Mouse (Mus musculus) right cerebral cortex, postnatal 14 days (tissue): Measurements from ENCODE around the gene Taar5.
A peak's percentile ranks its signal among the peaks of the same experiment; 100 is the strongest.

Experiments
- DNase-seq: peaks from one replicate; pipeline ENCODE4 v3.0.0; 2022

The Taar5 gene

DNA sequence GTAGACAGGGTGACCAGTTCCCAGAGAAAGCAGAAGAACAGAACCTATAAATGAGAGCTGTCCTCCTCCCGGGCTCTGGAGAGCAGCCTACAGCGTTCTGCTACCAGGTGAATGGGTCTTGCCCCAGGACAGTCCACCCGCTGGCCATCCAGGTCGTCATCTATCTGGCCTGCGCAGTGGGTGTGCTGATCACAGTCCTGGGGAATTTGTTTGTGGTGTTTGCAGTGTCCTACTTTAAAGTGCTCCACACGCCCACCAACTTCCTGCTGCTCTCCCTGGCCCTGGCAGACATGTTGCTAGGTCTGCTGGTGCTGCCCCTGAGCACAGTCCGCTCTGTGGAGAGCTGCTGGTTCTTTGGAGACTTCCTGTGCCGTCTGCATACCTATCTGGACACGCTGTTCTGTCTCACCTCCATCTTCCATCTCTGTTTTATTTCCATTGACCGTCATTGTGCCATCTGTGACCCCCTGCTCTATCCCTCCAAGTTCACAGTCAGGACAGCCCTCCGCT is at the start of gene Taar5:
Gene Taar5, plus strand, starts transcription at position 51 of the 510 bp plus-strand sequence.
- no peak for DNase-seq

DNA sequence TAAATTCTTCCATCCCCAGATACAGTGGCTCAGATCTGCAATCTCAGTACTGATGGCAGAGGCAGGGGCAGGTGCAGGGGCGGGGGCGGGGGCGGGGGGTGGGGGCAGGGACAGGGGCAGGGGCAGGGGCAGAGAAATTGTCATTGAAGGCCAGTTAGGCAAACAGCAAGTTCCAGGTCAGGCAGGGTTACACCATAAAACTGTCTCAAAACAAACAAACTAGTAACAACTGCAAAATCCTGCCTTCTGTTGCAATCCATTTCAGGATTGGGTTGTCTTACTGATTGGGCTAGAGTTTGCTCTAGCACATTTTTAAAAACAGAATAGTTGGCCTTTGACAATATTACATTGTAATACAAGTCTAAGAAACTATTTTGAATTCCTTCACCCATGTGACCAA is 48.0 kb upstream of the Taar5 start:
- no peak for DNase-seq

DNA sequence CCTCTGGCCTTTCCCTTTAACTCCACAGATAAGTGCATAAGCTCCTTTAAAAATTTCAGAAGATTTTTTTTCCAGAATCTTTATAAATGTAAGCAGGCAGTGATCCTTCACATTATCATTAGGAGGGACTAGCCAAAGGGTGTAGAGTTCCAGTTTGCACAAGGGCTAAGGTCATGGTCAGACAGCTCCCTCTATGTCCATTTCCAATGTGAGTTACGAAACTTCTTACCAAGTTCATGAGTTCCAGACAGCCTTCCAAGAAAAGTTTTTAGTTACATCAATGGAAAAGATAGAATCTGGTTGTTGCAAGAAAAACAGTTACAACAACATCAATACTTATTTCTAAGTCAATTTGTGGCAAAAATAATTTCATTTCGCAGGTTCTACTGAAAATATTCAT is 46.6 kb upstream of the Taar5 start:
- DNase-seq, result no peak

DNA sequence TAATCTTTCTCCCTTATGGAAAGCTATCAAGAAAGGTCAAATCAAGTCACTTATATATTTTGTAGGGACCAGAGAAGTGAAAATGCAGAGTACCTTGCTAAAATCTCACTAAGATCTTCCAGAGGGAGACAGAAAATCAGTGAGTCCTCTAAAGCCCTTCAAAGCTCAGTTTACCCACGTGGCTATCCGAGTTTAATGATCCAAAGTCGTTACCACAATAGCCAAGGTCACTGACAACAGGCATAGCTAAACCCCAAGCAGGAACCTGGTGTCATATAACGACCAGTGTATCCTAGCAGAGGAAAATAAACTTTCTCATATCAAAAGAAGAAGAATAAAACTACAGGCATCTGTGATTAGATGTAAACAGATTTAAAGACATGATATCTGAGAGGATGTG is 32.9 kb upstream of the Taar5 start:
- no peak for DNase-seq

DNA sequence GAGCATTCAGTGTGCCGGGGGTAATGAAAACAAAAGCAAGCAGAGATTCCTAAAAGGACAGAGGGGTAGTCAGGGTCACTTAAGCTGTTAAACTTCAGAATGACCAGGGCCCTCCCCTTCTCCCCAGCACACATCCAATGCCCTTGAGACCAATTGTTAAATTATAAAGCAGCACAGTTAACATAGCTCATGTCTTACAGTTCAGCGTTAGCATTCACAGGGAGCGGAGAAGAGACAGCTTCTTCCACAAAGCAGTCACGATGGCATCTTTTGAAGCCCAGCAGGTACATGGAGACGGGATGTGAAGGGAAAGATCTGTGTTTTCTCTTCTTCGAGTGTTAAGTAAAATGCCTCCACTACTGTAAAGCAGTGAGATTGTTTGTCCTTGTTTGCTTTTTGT is 32.2 kb upstream of the Taar5 start, which contains the start of gene Taar2:
Gene Taar2, plus strand, starts transcription at position 261 of the 400 bp plus-strand sequence.
- no peak for DNase-seq

DNA sequence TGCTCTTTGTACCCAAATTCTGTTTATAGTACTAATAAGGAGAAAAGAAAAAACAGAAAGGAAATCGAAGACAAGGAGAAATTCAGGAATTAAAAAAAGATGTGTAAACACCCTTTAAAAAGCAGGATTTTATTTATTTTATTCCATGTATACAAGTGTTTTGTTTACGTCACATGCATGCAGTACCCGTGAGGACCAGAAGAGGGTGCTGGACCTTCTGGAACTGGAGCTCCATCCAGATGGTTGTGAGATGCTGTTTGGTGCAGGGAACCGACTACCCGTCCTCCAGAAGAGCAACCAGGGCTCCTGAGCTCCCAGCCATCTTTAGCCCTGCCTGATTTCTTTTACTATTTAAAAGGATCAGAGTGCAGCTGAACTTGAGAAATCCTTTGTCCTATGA is 28.0 kb upstream of the Taar5 start:
- no peak for DNase-seq

DNA sequence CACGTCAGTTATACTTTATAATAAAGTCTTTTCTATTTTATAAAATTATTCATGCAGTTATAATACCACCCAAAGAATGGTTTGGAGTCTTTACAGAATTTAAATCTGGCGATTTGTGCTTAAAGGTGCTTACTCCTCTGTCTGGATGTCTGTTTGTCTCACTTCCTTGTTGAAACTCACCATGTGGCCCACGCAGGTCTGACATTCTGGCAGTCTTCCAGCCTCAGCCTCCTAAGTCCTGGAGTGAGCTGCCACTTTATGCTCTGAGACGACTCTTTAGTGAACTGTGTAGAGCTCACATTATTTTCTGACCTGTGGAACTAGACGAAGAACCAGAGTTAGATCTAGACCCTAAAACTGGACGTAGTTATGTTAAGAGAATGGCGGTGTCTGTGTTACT is 22.5 kb upstream of the Taar5 start:
- DNase-seq, result no peak

DNA sequence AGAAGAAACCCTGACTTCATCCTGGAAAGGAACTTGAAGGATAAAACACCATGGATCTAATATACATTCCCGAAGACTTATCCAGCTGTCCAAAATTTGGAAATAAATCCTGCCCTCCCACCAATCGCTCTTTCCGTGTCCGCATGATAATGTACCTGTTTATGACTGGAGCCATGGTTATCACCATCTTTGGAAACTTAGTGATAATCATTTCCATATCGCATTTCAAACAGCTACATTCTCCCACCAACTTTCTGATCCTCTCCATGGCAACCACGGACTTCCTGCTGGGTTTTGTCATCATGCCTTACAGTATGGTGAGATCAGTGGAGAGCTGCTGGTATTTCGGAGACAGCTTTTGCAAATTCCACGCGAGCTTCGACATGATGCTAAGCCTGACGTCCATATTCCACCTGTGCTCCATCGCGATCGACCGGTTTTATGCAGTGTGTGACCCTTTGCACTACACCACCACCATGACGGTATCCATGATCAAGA is 20.9 kb upstream of the Taar5 start, which contains the start of gene Taar3:
Gene Taar3, plus strand, starts transcription at position 51 of the 498 bp plus-strand sequence.
- no peak for DNase-seq

DNA sequence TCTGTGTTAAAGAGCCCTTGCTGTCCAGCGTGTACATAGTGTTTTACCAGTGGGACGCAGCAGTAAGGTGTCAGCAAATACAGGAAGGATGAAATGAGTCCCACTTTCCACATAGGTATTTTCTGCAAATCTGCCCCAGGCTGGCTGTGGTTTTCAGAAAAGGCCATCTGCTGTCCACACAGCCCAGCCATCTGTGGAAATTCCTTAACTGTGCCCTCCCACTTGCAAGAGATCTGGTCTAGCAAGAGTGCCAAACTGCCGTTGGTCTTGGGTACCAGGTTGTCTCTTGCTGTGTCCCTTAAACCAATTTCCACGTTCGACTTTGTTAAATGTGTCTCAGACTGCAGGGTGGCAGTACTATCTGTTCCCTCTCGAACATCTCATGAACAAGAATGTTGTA is 18.8 kb upstream of the Taar5 start:
- DNase-seq, result no peak

DNA sequence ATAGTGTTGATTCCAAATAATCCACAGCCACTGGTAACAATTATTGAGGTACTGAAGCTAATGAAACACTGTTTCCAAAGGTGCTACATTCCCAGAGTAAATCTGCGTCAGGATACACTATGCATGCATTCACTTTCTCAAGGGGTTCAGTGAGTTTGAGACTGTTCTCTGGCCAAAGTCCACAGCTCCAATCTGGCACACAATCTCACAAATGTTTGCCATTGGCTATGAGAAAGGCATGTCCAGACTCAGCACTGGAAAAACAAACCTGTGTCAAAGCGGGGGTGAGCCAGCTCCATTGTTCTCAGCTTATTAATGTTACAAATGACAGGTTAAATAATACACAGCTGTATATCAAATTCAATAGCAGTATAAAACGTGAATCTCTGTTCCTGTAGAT is 11.4 kb upstream of the Taar5 start:
- no peak for DNase-seq

DNA sequence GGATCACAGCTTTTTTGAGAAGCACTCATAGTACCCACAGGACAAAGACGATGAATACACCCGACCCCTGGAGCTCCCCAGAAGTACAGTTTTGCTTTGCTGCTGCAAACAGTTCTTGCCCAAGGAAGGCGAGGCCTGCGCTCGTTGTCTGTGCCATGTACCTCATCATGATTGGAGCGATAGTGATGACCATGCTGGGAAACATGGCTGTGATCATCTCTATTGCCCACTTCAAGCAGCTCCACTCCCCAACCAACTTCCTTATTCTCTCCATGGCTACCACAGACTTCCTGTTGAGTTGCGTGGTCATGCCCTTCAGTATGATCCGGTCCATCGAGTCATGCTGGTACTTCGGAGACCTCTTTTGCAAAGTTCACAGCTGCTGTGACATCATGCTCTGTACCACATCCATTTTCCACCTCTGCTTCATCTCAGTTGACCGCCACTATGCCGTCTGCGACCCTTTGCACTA is 10.0 kb upstream of the Taar5 start, which contains the start of gene Taar4:
Gene Taar4, plus strand, starts transcription at position 51 of the 472 bp plus-strand sequence.
- DNase-seq, result no peak

DNA sequence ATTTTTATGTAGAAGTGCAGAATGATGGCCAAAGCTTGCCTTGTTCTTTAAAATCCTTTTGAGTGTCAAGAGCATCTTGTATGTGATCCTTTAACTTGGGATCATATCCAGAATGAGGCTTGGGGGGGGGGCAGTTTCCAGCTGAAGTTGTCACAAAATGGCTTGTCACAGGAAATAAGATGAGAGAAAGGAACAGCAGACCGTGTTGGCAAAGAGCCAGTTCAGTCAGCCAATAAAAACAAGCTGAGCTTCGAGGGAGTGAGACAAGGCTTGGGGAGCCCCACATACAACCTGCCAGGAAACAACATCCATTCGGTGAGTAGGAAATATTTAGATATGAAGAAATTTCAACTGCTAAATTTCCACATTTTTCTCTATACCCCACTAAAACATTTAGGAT is 7.1 kb upstream of the Taar5 start:
- DNase-seq, result no peak

DNA sequence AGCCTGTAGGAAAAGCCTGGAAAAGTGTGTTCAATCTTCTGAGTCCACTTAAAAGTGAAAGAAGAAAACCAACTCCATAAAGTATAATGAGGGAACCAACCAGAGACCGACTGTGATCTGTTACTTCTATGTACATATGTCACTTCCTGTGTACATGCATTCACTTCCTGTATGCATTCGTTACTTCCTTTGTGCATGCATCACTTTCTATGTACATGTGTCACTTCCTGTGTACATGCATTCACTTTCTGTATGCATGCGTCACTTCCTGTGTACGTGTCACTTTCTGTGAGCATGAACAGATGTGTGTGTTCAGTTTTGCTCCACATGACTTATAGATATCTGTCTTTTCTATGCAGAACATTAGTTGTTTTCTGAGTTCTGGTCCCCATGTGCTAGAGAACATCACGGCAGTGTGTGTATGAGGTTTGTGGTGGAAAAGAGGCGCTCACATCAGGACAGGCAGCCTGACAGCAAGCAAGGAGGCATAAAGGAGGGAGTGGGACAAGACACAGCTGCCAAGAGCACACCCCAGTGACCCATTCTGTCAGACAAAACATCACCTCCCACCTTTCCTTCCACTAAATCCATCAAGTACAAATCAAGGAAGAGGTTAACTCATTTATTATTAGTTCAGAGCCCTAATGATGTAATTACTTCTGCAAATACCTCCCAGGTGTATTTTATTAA is 5.4 kb upstream of the Taar5 start:
- no peak for DNase-seq

DNA sequence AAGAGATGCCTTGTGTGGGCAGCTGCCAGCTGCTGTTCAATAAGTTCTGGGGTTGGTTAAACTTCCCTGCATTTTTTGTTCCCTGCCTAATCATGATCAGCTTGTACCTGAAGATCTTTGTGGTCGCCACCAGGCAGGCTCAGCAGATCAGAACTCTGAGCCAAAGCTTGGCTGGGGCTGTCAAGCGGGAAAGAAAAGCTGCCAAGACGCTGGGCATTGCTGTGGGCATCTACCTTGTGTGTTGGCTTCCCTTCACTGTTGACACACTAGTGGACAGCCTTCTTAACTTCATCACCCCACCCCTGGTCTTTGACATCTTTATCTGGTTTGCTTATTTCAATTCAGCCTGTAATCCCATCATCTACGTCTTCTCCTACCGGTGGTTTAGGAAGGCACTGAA is 750 bp downstream of the Taar5 start:
- no peak for DNase-seq

DNA sequence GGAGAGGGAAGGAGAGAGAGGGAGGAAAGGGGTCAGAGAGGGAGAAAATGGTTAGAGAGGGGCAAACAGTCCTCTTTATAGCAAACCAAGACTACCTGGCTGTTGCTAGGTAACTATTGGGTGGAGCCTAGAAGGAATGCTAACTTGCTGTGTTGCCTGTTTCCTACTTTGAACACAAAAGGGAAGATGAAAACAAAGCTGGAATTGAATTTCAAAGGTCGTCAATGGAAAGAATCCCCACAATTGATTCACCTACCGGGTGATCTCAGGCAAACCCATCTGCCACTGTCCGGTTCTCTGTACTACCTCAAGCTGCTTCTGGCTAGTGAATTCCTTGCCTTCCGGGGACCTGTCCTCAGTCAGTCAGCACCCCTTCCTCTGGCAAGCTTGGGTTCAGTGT is 7.5 kb downstream of the Taar5 start:
- DNase-seq, result no peak

DNA sequence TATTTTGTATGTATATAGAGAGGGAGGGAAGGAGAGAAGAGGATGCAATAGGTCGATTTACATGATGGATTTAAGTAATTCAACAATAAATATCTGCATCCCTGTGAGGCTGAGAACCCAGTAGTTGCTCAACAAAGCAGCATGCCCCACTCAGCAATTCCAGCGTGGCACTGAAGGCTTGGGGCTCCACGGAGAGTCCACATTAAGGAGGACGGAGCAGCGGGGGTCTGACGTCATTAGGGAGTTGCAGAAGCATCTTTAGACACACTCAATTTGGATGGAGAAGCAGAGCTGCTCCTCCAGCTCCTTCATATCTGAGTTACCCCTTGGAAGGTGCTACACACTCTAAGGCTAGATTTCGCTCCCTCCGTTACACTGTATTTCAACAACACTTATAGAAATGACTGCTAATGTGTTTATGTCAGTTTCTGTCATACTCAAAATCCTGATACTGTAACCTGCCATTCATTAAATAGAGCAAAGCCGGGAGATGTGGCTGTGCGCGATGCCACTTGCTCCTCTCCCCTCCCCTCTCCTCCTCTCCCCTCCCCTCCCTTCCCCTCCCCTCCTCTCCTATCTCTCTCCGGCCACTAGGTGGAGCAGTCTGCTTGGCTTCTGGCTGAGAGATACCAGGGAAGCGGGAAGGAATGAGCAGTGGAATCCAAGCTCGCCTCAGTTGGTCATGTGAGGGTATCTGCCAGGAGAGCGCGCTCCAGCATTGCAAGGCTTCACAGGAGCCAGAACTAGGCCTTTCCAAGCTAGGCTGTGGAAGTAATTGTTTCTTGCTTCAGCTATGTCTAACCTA is 8.6 kb downstream of the Taar5 start:
- DNase-seq, result peak; percentile 75

DNA sequence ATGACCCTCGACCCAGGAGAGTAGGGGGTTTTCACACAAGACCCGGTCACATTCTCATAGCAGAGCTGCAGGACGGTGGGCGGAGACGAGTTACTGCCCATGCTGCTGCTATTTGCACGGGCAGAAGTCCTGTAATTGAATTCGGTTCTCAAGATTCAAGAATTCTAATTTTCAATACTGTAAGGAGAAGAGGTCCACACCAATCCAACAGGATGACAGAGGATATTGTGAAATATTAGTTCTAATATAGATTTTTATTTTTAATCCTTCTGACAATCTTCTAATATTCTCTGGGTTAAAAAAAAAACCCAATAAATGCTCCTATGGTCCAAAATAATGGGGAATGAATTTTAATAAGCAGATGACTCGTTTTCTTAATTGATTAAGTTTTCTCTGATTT is 15.0 kb downstream of the Taar5 start, which contains the start of gene Taar6:
Gene Taar6, minus strand, starts transcription at position 101 of the 400 bp plus-strand sequence.
- DNase-seq, result no peak

DNA sequence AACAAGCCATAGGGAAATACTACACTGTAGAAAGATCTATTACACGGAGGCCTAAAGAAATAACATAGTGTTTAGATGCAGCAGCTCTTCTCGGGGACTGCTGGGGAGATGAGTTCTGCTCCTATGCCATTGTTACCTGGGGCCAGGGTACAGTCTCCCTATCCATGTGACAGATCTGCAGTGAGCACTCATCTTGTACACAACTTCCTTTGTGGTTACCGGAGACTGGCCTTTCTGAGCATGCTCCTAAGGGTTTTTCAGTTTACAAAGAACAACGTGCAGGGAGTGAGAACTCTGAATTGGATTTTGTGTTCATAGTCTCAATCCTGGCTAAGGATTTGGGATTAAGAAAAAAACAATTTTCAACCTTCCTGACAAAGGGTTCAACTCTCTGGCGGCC is 15.9 kb downstream of the Taar5 start:
- no peak for DNase-seq

DNA sequence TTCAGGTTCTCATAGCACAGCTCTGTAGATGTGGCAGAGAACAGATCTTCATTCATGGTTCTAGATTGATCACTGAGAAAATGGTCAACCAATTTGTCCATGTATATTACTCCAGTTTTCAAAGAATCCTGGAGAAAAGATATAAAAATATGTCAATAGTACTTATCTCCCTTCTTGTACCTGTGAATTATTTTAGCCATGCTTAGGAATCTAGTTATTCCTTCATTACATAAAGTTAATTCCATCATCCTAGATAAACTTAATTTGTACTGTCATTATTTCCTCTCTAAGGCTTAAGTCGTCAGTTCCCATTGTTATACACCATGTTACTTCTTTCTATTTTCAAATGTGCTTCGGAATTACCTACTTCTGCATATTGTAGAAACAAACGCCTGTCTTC is 22.9 kb downstream of the Taar5 start, which contains the start of gene Taar7a:
Gene Taar7a, minus strand, starts transcription at position 101 of the 400 bp plus-strand sequence.
- DNase-seq, result no peak

DNA sequence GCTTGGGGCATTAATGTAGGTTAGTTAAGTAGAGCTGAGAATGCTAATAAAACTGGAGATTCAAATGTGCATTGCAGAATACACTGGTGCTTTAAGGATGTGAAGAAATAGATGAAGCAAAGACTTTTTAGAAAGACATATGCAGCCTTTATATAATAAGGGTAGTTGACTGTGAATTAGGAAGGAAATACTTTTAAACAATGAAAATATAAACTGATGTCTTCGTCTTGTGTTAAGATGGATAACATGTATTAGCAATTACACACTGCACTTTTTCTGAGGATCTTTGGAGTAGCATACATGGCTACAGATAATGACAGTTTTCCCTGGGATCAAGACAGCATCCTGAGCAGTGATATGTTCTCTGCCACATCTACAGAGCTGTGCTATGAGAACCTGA is 29.1 kb downstream of the Taar5 start, which contains the start of gene Taar7b:
Gene Taar7b, plus strand, starts transcription at position 301 of the 400 bp plus-strand sequence.
- DNase-seq, result no peak

DNA sequence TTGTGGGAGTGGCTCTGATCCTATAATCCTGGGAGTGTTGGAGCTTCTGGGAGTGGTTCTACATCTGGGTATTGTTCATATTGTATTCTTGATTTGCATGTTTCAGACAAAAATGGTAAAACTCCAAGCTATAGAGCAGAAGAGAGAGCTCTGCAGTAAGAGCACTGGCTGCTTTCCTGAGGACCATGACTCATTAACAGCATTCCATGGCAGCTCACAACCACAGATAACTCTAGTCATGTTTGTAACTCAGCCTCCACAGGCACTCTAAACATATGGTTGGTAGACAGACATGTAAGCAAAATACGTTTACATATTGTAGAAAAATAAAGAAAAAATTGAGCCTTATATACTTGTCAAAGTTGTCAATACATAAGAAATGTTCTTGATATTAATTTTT is 35.9 kb downstream of the Taar5 start:
- no peak for DNase-seq

DNA sequence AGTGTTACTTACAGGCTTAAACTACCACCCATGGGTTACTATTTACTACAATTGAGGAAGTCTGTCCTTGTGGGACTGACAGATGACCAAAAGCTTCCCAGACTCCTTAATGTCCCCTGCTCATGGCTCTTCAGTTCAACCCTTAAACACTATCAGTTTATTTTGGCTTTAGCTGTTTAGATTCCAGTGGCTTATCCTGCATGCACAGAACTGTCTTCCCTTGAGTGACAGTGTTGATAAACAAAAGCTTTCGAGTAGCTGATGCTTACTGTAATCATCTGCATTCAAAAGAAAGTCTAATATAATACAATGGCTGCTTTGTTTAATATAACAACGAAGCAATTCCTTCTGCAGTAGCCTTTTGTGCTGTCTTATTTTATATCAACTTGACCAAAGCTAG is 36.5 kb downstream of the Taar5 start:
- DNase-seq, result no peak

DNA sequence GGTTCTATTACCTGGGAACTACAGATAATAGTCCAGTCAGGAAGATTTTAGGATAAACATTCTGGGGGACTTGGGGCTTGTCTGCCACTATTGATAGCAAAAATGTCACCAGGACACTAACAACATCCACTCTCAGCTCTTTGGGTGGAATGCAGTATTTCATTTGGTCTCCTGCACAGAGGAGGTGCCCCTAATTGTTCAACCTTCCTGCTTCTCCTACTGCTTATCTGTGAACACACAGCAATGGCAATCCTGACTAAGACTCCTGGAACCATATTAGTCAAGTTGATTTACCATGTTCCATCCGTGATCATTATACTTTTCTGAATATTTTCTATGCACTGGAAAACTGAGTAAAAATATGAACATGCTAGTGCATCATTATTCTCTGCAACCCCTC is 37.6 kb downstream of the Taar5 start:
- DNase-seq, result no peak
